Mouse (Mus musculus): Measurements from ENCODE around the gene Tef.
A peak's percentile ranks its signal among the peaks of the same experiment; 100 is the strongest.

Tef gene

GRCm38 (mm10) chr15:81802001-81802890, at the start of gene Tef:
Gene Tef (plus strand): TSS chr15:81802421.
- peak; percentile 92 for DNase-seq

- DNase-seq: no peak
Measured at GRCm38 (mm10) chr15:81753669-81754068, 48.6 kb upstream of the Tef start.

- DNase-seq: no peak
Measured at GRCm38 (mm10) chr15:81758701-81759100, 43.5 kb upstream of the Tef start.

GRCm38 (mm10) chr15:81759542-81759941, 42.7 kb upstream of the Tef start:
- no peak for DNase-seq

GRCm38 (mm10) chr15:81760361-81761079, 41.7 kb upstream of the Tef start:
- no peak for DNase-seq

- DNase-seq: no peak
Measured at GRCm38 (mm10) chr15:81761381-81761780, 40.8 kb upstream of the Tef start.

- no peak for DNase-seq
Measured at GRCm38 (mm10) chr15:81761959-81762358, 40.3 kb upstream of the Tef start.

GRCm38 (mm10) chr15:81764573-81764972, 37.6 kb upstream of the Tef start:
- DNase-seq: no peak

GRCm38 (mm10) chr15:81765651-81766050, 36.6 kb upstream of the Tef start:
- no peak for DNase-seq

- DNase-seq: no peak
Measured at GRCm38 (mm10) chr15:81766439-81766838, 35.8 kb upstream of the Tef start.

GRCm38 (mm10) chr15:81769037-81769436, 33.2 kb upstream of the Tef start:
- peak; percentile 73 for DNase-seq

GRCm38 (mm10) chr15:81772431-81773120, 29.6 kb upstream of the Tef start:
- DNase-seq: no peak

- DNase-seq: no peak
Measured at GRCm38 (mm10) chr15:81774505-81775171, 27.6 kb upstream of the Tef start.

- no peak for DNase-seq
Measured at GRCm38 (mm10) chr15:81776631-81777422, 25.4 kb upstream of the Tef start.

GRCm38 (mm10) chr15:81781816-81782215, 20.4 kb upstream of the Tef start:
- DNase-seq: no peak

GRCm38 (mm10) chr15:81784762-81785161, 17.5 kb upstream of the Tef start:
- no peak for DNase-seq

- no peak for DNase-seq
Measured at GRCm38 (mm10) chr15:81785701-81786100, 16.5 kb upstream of the Tef start.

GRCm38 (mm10) chr15:81787525-81787924, 14.7 kb upstream of the Tef start:
- DNase-seq: no peak

GRCm38 (mm10) chr15:81792444-81792843, 9.8 kb upstream of the Tef start:
- no peak for DNase-seq

- DNase-seq: no peak
Measured at GRCm38 (mm10) chr15:81796228-81796627, 6.0 kb upstream of the Tef start.

- no peak for DNase-seq
Measured at GRCm38 (mm10) chr15:81797861-81798260, 4.4 kb upstream of the Tef start.

GRCm38 (mm10) chr15:81798421-81798820, 3.8 kb upstream of the Tef start:
- DNase-seq: no peak
